Mouse (Mus musculus): ENCODE data around the gene Mybph. TPM values are rescaled to one million over a fixed set of nuclear protein-coding genes. Genes with fewer than 3 reads are reported as not detected.

Mybph gene
- polyA plus RNA-seq (2016; fragmentation: Nextera tagmentation; extraction: Ambion mirVana), result 0.39 and 0.54 TPM in 2 replicates

- 68% methylated on average over 1 of the region's 1 CpGs for WGBS
- no peak within 1 kb of the TSS for H3K4me2 ChIP-seq
- H3K9me3 ChIP-seq (replicated peaks), result no peaks in the 10 kb centered on the region
- H3K4me1 ChIP-seq (replicated peaks), result peaks cover 45% of the 10 kb centered on the region
- no peak within 1 kb of the TSS for H3K4me3 ChIP-seq
- no peaks in the 10 kb centered on the region for H3K36me3 ChIP-seq
- peaks cover 19% of the 10 kb centered on the region; the same call in 1 of the 2 replicates for H3K27me3 ChIP-seq (replicated peaks)
- H3K9ac ChIP-seq, result 0 out of 2 replicates have a peak within 1 kb of the TSS, but pooled peaks have one; percentile 16
- no peak for ATAC-seq (ENCODE audit: insufficient number of reproducible peaks, low FRiP score)
- H3K27ac ChIP-seq (ENCODE audit: poor library complexity, severe bottlenecking), result no peak within 1 kb of the TSS; the same call in 1 of the 2 replicates
These were observed at the start of gene Mybph for GRCm38 (mm10) chr1:134193126-134193525. Gene Mybph (plus strand): TSS chr1:134193448.

GRCm38 (mm10) chr1:134146066-134146465 lies 47.2 kb upstream of the Mybph start:
- H3K27ac ChIP-seq (ENCODE audit: poor library complexity, severe bottlenecking), result no peak overlapping the region
- H3K9me3 ChIP-seq (replicated peaks), result no peaks in the 10 kb centered on the region
- H3K27me3 ChIP-seq (replicated peaks), result peaks cover 7% of the 10 kb centered on the region; the same call in 1 of the 2 replicates
- H3K4me1 ChIP-seq (replicated peaks), result peaks cover 5% of the 10 kb centered on the region; the same call in 1 of the 2 replicates
- H3K9ac ChIP-seq, result no peak overlapping the region
- WGBS, result 72% methylated on average over 8 of the region's 8 CpGs
- no peak overlapping the region for H3K4me3 ChIP-seq
- H3K36me3 ChIP-seq, result no peaks in the 10 kb centered on the region
- no peak for ATAC-seq (ENCODE audit: insufficient number of reproducible peaks, low FRiP score)
- H3K4me2 ChIP-seq, result no peak overlapping the region

GRCm38 (mm10) chr1:134150076-134150475 lies 43.2 kb upstream of the Mybph start:
- no peak for ATAC-seq (ENCODE audit: insufficient number of reproducible peaks, low FRiP score)
- Histone ChIP-seq H3K27me3 (replicated peaks) (peaks cover 8% of the 10 kb centered on the region), H3K36me3 (no peaks in the 10 kb centered on the region), H3K4me1 (replicated peaks) (peaks cover 17% of the 10 kb centered on the region), H3K4me2 (no peak overlapping the region), H3K27ac (ENCODE audit: poor library complexity, severe bottlenecking) (no peak overlapping the region), H3K9me3 (replicated peaks) (peaks cover 3% of the 10 kb centered on the region; the same call in 1 of the 2 replicates), H3K9ac (no peak overlapping the region), H3K4me3 (no peak overlapping the region)
- WGBS, result 38% methylated on average over 8 of the region's 8 CpGs

- Histone ChIP-seq H3K9me3 (replicated peaks) (peaks cover 5% of the 10 kb centered on the region; the same call in 1 of the 2 replicates), H3K4me2 (no peak overlapping the region), H3K27ac (ENCODE audit: poor library complexity, severe bottlenecking) (no peak overlapping the region), H3K4me3 (no peak overlapping the region), H3K27me3 (replicated peaks) (peaks cover 8% of the 10 kb centered on the region), H3K36me3 (no peaks in the 10 kb centered on the region), H3K9ac (no peak overlapping the region), H3K4me1 (replicated peaks) (peaks cover 17% of the 10 kb centered on the region)
- WGBS, result 87% methylated on average over 9 of the region's 9 CpGs
- no peak for ATAC-seq (ENCODE audit: insufficient number of reproducible peaks, low FRiP score)
These were observed 42.5 kb upstream of the Mybph start for GRCm38 (mm10) chr1:134150745-134151144.

DNA sequence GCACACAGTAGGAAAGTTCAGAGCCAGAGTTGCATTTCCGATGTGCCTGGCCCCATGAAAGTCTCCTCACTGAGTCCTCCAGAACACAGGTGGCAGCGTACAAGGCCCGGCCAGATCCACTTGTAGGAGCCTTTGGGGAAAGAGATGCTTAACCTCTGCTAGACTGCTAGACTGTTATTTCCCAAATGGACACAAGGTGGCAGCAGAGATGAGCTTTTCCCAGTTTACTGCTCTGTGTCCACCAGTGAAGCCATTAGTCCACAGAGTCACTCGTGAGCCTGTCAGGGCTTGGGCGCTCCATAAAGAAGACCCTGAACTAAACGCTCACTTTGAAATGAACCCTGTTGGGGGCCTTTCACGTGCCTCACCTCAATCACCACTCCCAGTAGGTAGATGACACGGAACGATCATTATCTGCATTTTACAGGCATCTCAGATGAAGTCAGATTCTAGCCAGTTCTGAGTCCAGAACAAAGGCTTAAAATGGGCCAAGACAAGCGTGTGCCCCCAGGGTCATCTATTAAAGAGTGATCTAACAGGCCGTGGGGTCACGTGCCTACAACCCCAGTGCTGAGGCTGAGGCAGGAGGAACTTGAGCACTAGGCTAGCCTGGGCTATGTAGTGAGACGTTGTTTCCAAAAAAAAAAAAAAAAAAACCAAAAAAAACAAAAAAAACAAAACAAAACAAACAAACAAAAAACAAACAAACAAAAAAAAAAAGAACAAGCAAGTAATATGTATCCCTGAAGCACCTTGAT lies 41.4 kb upstream of the Mybph start:
- Histone ChIP-seq H3K27ac (ENCODE audit: poor library complexity, severe bottlenecking) (no peak overlapping the region), H3K4me2 (no peak overlapping the region), H3K36me3 (no peaks in the 10 kb centered on the region), H3K27me3 (replicated peaks) (peaks cover 8% of the 10 kb centered on the region; the same call in 1 of the 2 replicates), H3K4me1 (replicated peaks) (peaks cover 17% of the 10 kb centered on the region), H3K9me3 (replicated peaks) (peaks cover 5% of the 10 kb centered on the region; the same call in 1 of the 2 replicates), H3K4me3 (no peak overlapping the region), H3K9ac (no peak overlapping the region)
- 29% methylated on average over 13 of the region's 13 CpGs for WGBS
- ATAC-seq (ENCODE audit: insufficient number of reproducible peaks, low FRiP score), result peak; percentile 74

DNA sequence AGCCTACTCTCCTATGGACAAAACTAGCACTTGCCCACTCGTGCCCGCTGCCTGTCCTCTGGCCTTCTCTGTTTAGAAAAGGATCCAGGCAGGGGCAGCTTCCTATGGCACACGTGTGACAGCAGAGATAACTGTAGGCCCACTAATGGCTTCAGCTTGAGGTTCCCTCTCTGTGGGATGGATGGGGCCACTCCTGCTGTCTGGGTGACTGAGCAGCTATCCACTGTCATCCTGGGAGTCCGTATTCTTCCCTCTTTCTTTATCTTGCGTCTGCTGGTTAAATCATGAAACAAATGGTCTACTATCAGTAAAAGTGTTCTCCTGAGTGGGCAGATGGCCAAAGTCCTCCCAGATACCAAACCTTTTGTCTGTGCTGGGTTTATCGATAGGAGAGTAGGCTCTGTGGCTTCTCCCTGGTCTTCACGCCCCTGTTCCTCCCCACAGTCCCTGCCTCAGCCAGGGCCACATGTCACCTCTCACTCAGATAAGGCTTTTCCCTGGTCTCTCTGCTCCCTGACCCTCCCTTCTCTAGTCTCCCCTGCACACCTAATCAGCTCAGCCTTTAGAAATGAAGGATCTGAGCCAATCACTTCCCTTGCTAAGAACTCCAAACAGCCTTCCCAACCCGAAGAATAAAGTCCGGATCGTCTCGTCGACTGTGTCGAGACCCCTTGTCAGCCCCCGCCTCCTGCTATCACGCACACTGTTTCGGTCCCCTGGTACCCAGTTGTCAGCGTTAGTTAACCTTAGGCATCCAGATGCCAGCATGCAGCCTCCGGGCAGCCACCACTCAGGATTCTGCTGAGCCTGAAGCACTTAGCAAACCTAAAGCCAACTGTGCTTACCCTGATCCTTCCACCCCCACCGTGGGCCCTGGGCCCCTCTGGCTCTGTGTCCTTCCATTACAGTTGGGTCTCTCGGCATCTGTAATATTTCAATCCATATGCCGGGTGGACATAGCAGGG lies 40.3 kb upstream of the Mybph start:
- Histone ChIP-seq H3K27ac (ENCODE audit: poor library complexity, severe bottlenecking) (no peak overlapping the region), H3K4me1 (replicated peaks) (peaks cover 17% of the 10 kb centered on the region), H3K4me3 (no peak overlapping the region), H3K36me3 (no peaks in the 10 kb centered on the region), H3K4me2 (no peak overlapping the region), H3K9me3 (replicated peaks) (peaks cover 5% of the 10 kb centered on the region; the same call in 1 of the 2 replicates), H3K9ac (peak overlapping the region; percentile 29; the same call in 1 of the 2 replicates), H3K27me3 (replicated peaks) (peaks cover 8% of the 10 kb centered on the region; the same call in 1 of the 2 replicates)
- ATAC-seq (ENCODE audit: insufficient number of reproducible peaks, low FRiP score), result no peak
- WGBS, result 38% methylated on average over 21 of the region's 21 CpGs

DNA sequence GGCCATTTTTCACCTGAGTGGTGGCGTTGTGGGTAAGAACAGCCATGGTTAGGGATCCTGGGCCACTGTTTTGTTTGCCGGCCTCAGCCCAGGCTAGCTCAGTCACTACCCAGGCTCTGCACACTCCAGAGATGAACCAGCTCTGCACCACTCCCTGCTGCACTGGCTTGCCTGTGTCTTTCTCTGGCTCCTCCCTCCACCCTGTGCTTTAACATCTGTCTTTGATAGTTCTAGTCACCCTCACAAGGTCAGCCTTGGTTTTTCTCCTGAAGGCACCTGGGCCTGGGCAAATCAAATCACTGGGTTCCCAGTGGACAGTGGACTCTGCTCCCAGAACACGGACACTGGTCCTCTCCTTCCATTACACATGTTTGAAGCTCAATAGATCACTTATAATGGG lies 39.1 kb upstream of the Mybph start:
- Histone ChIP-seq H3K9ac (no peak overlapping the region), H3K9me3 (replicated peaks) (peaks cover 5% of the 10 kb centered on the region; the same call in 1 of the 2 replicates), H3K27me3 (replicated peaks) (peaks cover 8% of the 10 kb centered on the region; the same call in 1 of the 2 replicates), H3K4me2 (no peak overlapping the region), H3K4me3 (no peak overlapping the region), H3K36me3 (no peaks in the 10 kb centered on the region), H3K4me1 (replicated peaks) (peaks cover 17% of the 10 kb centered on the region), H3K27ac (ENCODE audit: poor library complexity, severe bottlenecking) (no peak overlapping the region)
- WGBS, result 86% methylated on average over 3 of the region's 3 CpGs
- no peak for ATAC-seq (ENCODE audit: insufficient number of reproducible peaks, low FRiP score)

DNA sequence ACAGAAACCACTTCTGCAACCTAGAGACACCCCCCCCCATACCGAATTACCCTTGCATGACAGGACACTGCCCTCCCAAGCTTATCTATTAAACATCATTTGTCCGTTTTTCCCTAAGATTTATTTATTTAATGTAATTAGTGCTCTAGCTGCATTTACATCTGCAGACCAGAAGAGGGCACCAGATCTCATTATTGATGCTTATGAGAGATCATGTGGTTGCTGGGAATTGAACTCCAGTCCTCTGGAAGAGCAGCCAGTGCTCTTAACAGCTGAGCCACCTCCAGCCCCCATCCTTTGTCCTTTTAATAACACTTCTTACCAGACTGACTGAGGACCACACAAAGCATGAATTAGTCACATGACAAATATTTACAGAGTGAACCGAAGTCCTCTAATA lies 38.6 kb upstream of the Mybph start:
- H3K4me2 ChIP-seq, result no peak overlapping the region
- H3K27ac ChIP-seq (ENCODE audit: poor library complexity, severe bottlenecking), result no peak overlapping the region
- H3K4me1 ChIP-seq (replicated peaks), result peaks cover 13% of the 10 kb centered on the region
- no peak overlapping the region for H3K9ac ChIP-seq
- peaks cover 5% of the 10 kb centered on the region; the same call in 1 of the 2 replicates for H3K9me3 ChIP-seq (replicated peaks)
- peaks cover 8% of the 10 kb centered on the region; the same call in 1 of the 2 replicates for H3K27me3 ChIP-seq (replicated peaks)
- no peak for ATAC-seq (ENCODE audit: insufficient number of reproducible peaks, low FRiP score)
- H3K36me3 ChIP-seq, result no peaks in the 10 kb centered on the region
- 58% methylated on average over 3 of the region's 3 CpGs for WGBS
- no peak overlapping the region for H3K4me3 ChIP-seq

DNA sequence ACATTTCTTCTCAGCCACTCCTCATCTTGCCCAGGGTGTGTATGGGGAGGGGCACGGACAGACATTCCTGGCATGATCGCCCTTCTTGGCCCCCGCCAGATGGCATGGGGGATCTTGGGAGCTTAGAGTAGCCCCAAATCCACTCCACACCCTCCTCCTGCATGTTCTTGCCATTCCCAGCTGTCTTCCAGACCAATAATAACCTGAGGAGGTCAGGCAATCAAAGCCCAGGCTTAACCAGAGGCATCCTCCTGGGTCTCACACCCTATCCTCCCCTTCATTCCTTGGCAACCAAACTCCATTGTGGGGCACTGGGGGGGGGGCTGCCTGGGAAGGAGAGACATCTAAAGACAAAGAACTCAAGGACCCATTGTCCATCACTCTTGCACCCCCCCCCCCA lies 32.8 kb upstream of the Mybph start:
- no peak overlapping the region for H3K9ac ChIP-seq
- no peak for ATAC-seq (ENCODE audit: insufficient number of reproducible peaks, low FRiP score)

DNA sequence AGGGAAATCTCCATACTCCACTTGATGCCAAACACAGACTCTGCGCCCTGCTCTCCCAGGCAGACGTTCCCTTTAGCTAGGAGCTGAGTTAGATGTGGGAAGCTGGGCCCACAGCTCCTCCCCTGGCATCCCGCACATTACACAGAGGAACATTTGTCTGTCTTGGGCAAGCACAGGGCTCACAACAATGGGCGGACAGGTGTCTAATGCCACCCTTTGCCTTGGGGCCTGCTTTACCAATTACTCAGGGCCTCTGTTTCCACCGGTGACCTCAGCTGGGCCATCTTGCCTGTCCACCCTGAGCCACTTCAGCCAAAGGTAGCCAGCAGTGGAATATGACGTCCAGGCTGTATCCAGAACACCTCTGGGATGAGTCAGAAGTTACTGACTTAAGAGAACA lies 31.8 kb upstream of the Mybph start:
- H3K27ac ChIP-seq (ENCODE audit: poor library complexity, severe bottlenecking), result no peak overlapping the region
- H3K4me2 ChIP-seq, result no peak overlapping the region
- 0 out of 2 replicates have a peak, but pooled peaks cover 3% of the 10 kb centered on the region for H3K27me3 ChIP-seq (replicated peaks)
- no peak overlapping the region for H3K9ac ChIP-seq
- WGBS, result 72% methylated on average over 6 of the region's 6 CpGs
- no peaks in the 10 kb centered on the region for H3K4me1 ChIP-seq (replicated peaks)
- ATAC-seq (ENCODE audit: insufficient number of reproducible peaks, low FRiP score), result no peak
- no peaks in the 10 kb centered on the region for H3K9me3 ChIP-seq (replicated peaks)
- no peak overlapping the region for H3K4me3 ChIP-seq
- no peaks in the 10 kb centered on the region for H3K36me3 ChIP-seq

More for the DNA sequence above, 32.8 kb upstream of the Mybph start:
- Histone ChIP-seq H3K27me3 (replicated peaks) (0 out of 2 replicates have a peak, but pooled peaks cover 2% of the 10 kb centered on the region), H3K4me2 (no peak overlapping the region), H3K36me3 (no peaks in the 10 kb centered on the region), H3K9me3 (replicated peaks) (no peaks in the 10 kb centered on the region), H3K4me3 (no peak overlapping the region), H3K4me1 (replicated peaks) (no peaks in the 10 kb centered on the region), H3K27ac (ENCODE audit: poor library complexity, severe bottlenecking) (no peak overlapping the region)
- WGBS, result 90% methylated on average over 3 of the region's 3 CpGs

All from heart, embryonic 12.5 days (tissue).